Comparison of ENCODE assay signal across 14 mouse cellular contexts in the genomic region with DNA sequence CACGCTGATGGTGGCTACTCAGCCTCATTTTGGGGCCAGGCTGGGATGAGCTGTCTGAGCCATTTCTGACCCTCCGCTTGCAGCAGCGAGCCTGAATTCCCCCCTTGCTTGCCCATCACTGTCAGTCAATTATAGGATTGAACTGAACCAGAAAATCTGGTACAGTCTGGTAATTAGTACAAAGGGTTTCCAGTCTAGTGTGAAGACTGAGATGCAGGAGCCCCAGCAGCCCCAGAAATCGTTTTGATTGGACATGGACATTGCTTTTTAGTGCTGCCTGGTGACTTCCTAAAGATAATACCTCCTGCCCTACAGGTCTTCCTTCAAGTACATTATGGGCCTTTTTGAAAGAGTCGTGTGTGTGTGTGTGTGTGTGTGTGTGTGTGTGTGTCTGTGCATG.
DNase-seq lines count a peak whose midpoint lies in the region; ATAC-seq and TF ChIP-seq lines count a peak whose summit lies in the region.
"Had no signal": no experiment of that assay in that cellular context is flagged by ENCODE, and none has a peak within 500 bp of the region (broad histone marks: within the 10 kb centered on the region; RNA-seq: fewer than 3 reads in every experiment).

No protein-coding gene starts in this region.

- no peaks in the 10 kb centered on the region for H3K27me3 ChIP-seq in hindbrain, embryonic 12.5 days
- no peaks in the 10 kb centered on the region for H3K27me3 ChIP-seq in midbrain, embryonic 15.5 days (replicated peaks)
- H3K27me3 ChIP-seq in liver, postnatal 0 days (ENCODE audit: insufficient read depth, low read length): no peaks in the 10 kb centered on the region
- H3K27me3 ChIP-seq in thymus, adult 2 months (ENCODE audit: control insufficient read depth, insufficient read depth, low read length): no peaks in the 10 kb centered on the region
- H3K27me3 ChIP-seq: heart, embryonic 12.5 days had no signal

- ATAC-seq in hindbrain, embryonic 12.5 days (ENCODE audit: low FRiP score): peak; percentile 67
- ATAC-seq in midbrain, embryonic 15.5 days (replicated peaks): peak; percentile 51
- no peak for ATAC-seq in liver, postnatal 0 days
- ATAC-seq: inflammation-experienced regulatory T-cells, adult 6 months had no signal

- no peaks in the 10 kb centered on the region for H3K9me3 ChIP-seq in hindbrain, embryonic 12.5 days (replicated peaks)
- H3K9me3 ChIP-seq in midbrain, embryonic 15.5 days: no peaks in the 10 kb centered on the region
- no peaks in the 10 kb centered on the region for H3K9me3 ChIP-seq in liver, postnatal 0 days (ENCODE audit: low read length)
- H3K9me3 ChIP-seq: heart, embryonic 12.5 days had no signal

- H3K36me3 ChIP-seq in hindbrain, embryonic 12.5 days: no peaks in the 10 kb centered on the region
- H3K36me3 ChIP-seq in midbrain, embryonic 15.5 days (replicated peaks): no peaks in the 10 kb centered on the region
- H3K36me3 ChIP-seq in liver, postnatal 0 days (replicated peaks; ENCODE audit: insufficient read depth, low read length): no peaks in the 10 kb centered on the region
- no peaks in the 10 kb centered on the region for H3K36me3 ChIP-seq in thymus, adult 2 months (ENCODE audit: control insufficient read depth, insufficient read depth, low read length)
- H3K36me3 ChIP-seq: heart, embryonic 12.5 days had no signal

- peak overlapping the region; percentile 34 for H3K4me3 ChIP-seq in layer of hippocampus, adult 2 months
- peak overlapping the region; percentile 18 for H3K4me3 ChIP-seq in hindbrain, embryonic 12.5 days
- H3K4me3 ChIP-seq in midbrain, embryonic 15.5 days: peak overlapping the region; percentile 17
- no peak overlapping the region for H3K4me3 ChIP-seq in liver, postnatal 0 days (ENCODE audit: low read depth, low read length)
- no peak overlapping the region for H3K4me3 ChIP-seq in thymus, adult 2 months (ENCODE audit: control insufficient read depth, insufficient read depth, low read length)
- H3K4me3 ChIP-seq: heart, embryonic 12.5 days had no signal

- intact Hi-C loops in gastrocnemius, postnatal 14 days (cut with DNase I; ENCODE audit: low total_unique reads): no loop called here

- 0 out of 2 replicates have a peak overlapping the region, but pooled peaks have one; percentile 47 for H3K9ac ChIP-seq in hindbrain, embryonic 12.5 days
- H3K9ac ChIP-seq in midbrain, embryonic 15.5 days: no peak overlapping the region; the same call in 1 of the 2 replicates
- H3K9ac ChIP-seq in liver, postnatal 0 days (replicated peaks): no peak overlapping the region
- H3K9ac ChIP-seq: heart, embryonic 12.5 days had no signal

- no peak for TF ChIP-seq POLR2A in thymus, adult 2 months (IDR thresholded peaks at IDR 0.05; ENCODE audit: control insufficient read depth, extremely low read depth, insufficient read depth, low read length, poor library complexity)

- TF ChIP-seq CTCF in layer of hippocampus, adult 2 months (conservative IDR thresholded peaks at IDR 0.05): no peak
- TF ChIP-seq CTCF in liver, postnatal 0 days (IDR thresholded peaks at IDR 0.05; ENCODE audit: low read depth): no peak
- TF ChIP-seq CTCF in thymus, adult 2 months (IDR thresholded peaks at IDR 0.05; ENCODE audit: borderline replicate concordance, control insufficient read depth, extremely low read depth, insufficient read depth, low read length, poor library complexity): no peak

- no peak for TF ChIP-seq EP300 in liver, postnatal 0 days (IDR thresholded peaks at IDR 0.05; ENCODE audit: low read depth)

- WGBS in hindbrain, embryonic 12.5 days: 12% methylated on average over 5 of the region's 5 CpGs
- WGBS in midbrain, embryonic 15.5 days: 14% methylated on average over 5 of the region's 5 CpGs
- 69% methylated on average over 5 of the region's 5 CpGs for WGBS in liver, postnatal 0 days (ENCODE audit: insufficient replicate concordance)
- WGBS in thymus, adult 2 months: 78% methylated on average over 5 of the region's 5 CpGs

- no peak for DNase-seq in layer of hippocampus, adult 2 months (ENCODE audit: low spot score in 2 of 2)
- no peak for DNase-seq in layer of hippocampus, adult 9-10 months (ENCODE audit: low spot score)
- no peak for DNase-seq in urinary bladder, postnatal 25 days (ENCODE audit: low spot score)
- DNase-seq in gastrocnemius, postnatal 14 days: no peak
- DNase-seq in liver, postnatal 0 days: no peak
- DNase-seq in thymus, adult 2 months: no peak
- DNase-seq: cerebellum, adult 2 months; kidney, postnatal 14 days; lung, postnatal 36 days had no signal

- H3K4me1 ChIP-seq in hindbrain, embryonic 12.5 days: peaks cover 27% of the 10 kb centered on the region
- peaks cover 18% of the 10 kb centered on the region for H3K4me1 ChIP-seq in midbrain, embryonic 15.5 days
- H3K4me1 ChIP-seq in liver, postnatal 0 days (ENCODE audit: insufficient read depth): no peaks in the 10 kb centered on the region
- no peaks in the 10 kb centered on the region for H3K4me1 ChIP-seq in thymus, adult 2 months (replicated peaks; ENCODE audit: control insufficient read depth, insufficient read depth, low read length)

- H3K27ac ChIP-seq in layer of hippocampus, adult 2 months: peak overlapping the region; percentile 61; the same call in 1 of the 2 replicates
- peak overlapping the region; percentile 52; the same call in 1 of the 2 replicates for H3K27ac ChIP-seq in hindbrain, embryonic 12.5 days
- H3K27ac ChIP-seq in midbrain, embryonic 15.5 days: peak overlapping the region; percentile 48
- no peak overlapping the region for H3K27ac ChIP-seq in liver, postnatal 0 days (ENCODE audit: low read depth)
- no peak overlapping the region for H3K27ac ChIP-seq in thymus, adult 2 months (ENCODE audit: control insufficient read depth, insufficient read depth, low read length)

- peak overlapping the region; percentile 31 for H3K4me2 ChIP-seq in hindbrain, embryonic 12.5 days (replicated peaks)
- H3K4me2 ChIP-seq in midbrain, embryonic 15.5 days: peak overlapping the region; percentile 24
- H3K4me2 ChIP-seq in liver, postnatal 0 days (ENCODE audit: low read depth, low read length): no peak overlapping the region
- H3K4me2 ChIP-seq: heart, embryonic 12.5 days; liver, embryonic 11.5 days had no signal

Comparison
In these comparisons a context has a peak if more than half of its experiments do, and no peak if none do; other contexts are left out.
1. H3K27ac ChIP-seq: peak in layer of hippocampus, adult 2 months (single experiment), hindbrain, embryonic 12.5 days (single experiment) and midbrain, embryonic 15.5 days (single experiment); none in liver, postnatal 0 days (single experiment) and thymus, adult 2 months (single experiment).
2. H3K4me3 ChIP-seq: peak in layer of hippocampus, adult 2 months (single experiment), hindbrain, embryonic 12.5 days (single experiment) and midbrain, embryonic 15.5 days (single experiment); none in liver, postnatal 0 days (single experiment) and thymus, adult 2 months (single experiment).